Mouse (Mus musculus) fat pad, adult 2 months (tissue): ENCODE data around the gene Mapk13.
"Not testable (repeated sequence)": the region's sequence is repeated elsewhere in the genome, so short reads cannot be mapped to it uniquely, and the experiment has no call there.

ENCODE experiments used
- DNase-seq: peaks from one replicate; pipeline ENCODE4 v3.0.0-alpha.2; 2011; ENCODE audit warnings: low read depth, low spot score; ENCODE audit errors: extremely low read depth

Mapk13 gene

GRCm38 (mm10) chr17:28809175-28809831, 40.2 kb downstream of the Mapk13 start:
- DNase-seq, result no peak

- no peak for DNase-seq
These were observed 43.2 kb downstream of the Mapk13 start for GRCm38 (mm10) chr17:28812345-28812744.

DNA sequence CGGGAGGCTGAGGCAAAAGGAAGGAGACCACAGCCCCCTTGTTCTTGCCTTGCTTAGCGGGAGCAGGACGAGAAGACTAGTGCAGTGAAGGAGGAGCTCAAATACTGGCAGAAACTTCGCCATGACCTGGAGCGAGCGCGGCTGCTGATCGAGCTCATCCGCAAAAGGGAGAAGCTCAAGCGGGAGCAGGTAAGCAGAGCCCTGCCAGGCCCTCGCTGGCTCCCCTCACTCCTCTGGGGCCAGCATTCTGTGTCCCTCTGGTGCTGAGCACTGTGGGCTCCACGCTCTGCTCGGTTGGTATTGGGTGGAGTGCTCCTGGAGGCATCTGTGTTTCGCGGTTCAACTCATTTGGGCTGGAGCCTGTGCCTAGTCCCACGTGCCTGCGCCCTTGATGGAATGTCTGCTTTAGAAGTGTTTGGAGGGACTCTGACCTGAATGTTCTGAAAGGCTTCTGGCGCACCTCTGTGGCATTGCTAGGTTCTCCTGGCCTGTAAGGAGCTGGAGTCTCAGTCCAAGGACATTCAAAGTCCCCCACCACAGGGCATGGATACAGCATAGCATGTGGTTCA, 45.5 kb downstream of the Mapk13 start:
- no peak for DNase-seq

GRCm38 (mm10) chr17:28815384-28816004, 46.4 kb downstream of the Mapk13 start:
- DNase-seq, result no peak

DNA sequence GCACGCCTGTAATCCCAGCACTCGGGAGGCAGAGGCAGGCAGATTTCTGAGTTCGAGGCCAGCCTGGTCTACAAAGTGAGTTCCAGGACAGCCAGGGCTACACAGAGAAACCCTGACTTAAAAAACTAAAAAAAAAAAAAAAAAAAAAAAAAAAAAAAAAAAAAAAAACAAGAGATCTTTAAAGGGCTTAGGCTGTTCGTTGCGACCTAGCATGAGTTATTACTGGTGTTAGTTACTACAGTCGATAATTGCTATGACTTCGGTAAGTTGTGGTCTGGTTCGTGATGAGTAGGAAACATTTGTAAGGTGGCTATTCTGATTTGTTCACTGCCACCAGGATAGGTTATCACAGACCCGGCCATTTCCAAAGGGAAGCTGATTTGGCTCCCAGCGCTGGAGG, 47.2 kb downstream of the Mapk13 start:
- not testable (repeated sequence) for DNase-seq

GRCm38 (mm10) chr17:28816875-28817811, 48.0 kb downstream of the Mapk13 start:
- no peak for DNase-seq

GRCm38 (mm10) chr17:28820189-28820588, 51.1 kb downstream of the Mapk13 start:
- DNase-seq, result no peak

- no peak for DNase-seq
These were observed 54.1 kb downstream of the Mapk13 start for GRCm38 (mm10) chr17:28823004-28823745.

GRCm38 (mm10) chr17:28823749-28824148, 54.7 kb downstream of the Mapk13 start:
- DNase-seq, result no peak

DNA sequence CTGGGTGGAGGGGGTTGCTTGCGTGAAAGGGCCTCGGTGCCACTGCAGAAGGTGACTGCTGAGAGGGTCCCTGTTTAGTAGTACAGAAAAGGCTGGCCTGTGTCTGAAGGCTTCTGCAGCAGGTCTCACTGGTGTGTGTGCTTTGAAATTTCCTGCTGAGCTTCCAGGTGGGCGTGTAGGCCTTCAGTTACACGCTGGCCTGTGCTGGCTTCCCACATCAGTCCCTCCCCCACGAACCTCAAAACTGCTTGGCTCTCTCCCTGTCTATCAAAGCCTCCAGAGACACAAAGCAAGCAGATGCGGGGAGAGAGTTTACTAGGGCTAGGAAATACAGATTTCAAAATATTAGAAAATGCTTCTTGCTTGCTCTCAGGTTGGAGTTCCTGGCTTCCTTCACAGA, 55.8 kb downstream of the Mapk13 start:
- no peak for DNase-seq

DNA sequence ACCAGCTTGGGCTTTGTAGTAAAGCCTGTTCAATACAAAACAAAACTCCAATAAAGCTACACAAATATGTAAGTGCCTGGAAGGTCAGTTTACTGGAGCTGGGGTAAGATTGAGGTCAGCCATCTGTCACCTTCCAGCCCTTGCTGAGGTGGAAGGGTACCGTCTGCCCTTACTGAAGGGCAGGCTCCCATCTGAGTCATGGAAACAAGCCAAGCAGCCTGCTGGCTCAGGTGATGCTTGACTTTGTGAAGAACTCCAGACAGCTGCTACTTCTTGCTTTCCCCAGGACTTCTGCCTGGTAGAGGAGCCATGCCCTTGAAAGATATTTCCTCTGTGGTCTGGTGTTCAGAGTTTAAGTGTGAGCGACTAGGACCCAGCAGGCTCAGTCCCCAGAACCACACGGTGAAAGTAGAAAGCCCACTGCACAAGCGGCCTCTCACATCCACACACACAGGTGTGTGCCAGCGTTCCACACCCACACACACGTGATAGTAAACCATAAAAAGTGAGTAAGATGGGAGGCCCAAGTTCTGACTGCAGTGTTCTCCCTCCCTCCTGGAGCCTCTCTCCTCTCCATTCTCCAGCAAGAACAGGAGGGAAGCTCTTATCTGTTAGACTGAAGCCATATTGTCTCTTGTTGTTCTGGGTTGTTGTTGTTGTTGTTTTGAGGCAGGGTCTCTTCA, 56.4 kb downstream of the Mapk13 start:
- DNase-seq, result no peak

DNA sequence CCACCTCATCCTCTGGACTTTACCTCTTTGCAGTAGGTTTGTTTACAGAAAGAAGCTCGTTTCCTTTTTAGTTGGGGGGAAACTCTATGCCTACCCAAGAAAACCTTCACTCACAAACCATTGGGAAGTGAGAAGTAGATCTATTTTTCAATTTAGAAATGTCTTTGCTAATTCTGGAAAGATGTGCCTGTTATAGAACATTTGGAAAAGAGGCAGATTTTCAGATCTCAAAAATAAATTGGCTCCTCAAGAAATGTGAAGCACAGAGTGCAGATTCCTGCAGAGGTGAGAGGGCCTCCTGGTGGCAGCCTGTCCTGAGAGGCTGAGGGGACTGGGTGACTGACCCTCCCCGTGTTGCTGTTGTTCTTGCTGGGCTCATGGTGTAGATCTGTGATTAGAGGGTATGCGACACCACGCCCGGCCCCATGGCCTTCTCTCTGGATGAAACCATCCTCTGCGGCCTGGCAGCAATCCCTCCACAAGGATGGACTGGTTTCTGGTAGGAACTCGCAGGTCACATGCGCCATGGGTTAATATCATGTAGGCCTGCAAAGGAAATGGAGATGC, 58.7 kb downstream of the Mapk13 start:
- DNase-seq, result no peak

DNA sequence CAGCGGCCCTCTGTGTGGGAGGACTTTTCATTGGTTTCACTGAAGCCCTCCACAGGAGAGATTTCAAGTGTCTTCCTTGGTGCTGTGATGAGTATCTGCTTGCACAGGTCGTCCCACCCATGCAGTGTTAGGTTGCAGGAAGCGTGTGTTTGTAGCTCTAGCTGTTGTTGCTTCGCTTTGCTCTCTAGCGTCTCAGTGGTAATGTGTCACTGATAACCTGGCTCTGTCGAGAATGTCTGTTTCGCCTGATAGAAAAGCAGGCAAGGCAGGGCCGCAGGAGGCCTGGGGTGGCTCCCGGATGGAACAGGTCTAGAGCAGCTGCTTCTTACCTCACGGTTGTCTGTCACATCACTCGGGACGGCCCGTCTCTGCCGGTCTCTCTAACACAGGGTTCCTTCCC, 60.0 kb downstream of the Mapk13 start:
- DNase-seq, result no peak
